Mouse (Mus musculus) hindbrain, embryonic 15.5 days (tissue): ENCODE measurements around the gene Sppl3. TPM values are rescaled to one million over a fixed set of nuclear protein-coding genes. Genes with fewer than 3 reads are reported as not detected.
"Not testable (repeated sequence)": the region's sequence is repeated elsewhere in the genome, so short reads cannot be mapped to it uniquely, and the experiment has no call there.

Experiments
- ATAC-seq: fragments of 200-750 bp; cut with Nextera tagmentation; 2 replicates; pipeline ENCODE4 v1.8.0; 2017; ENCODE audit warnings: low read depth, moderate number of reproducible peaks, moderate TSS enrichment; ENCODE audit not compliant: low FRiP score
- H3K27ac ChIP-seq: fragments of 300-500 bp; sonication (generic); replicated peaks from 2 replicates; pipeline ENCODE4 v1.5.1; 2015; ENCODE audit warnings: mild to moderate bottlenecking, inconsistent platforms
- H3K27me3 ChIP-seq: fragments of 300-500 bp; sonication (generic); 2 replicates; pipeline ENCODE4 v1.6.1; 2015; ENCODE audit warnings: control low read depth, inconsistent platforms
- H3K36me3 ChIP-seq: fragments of 300-500 bp; sonication (generic); 2 replicates; pipeline ENCODE4 v1.6.1; 2015; ENCODE audit warnings: control low read depth, inconsistent platforms
- H3K4me1 ChIP-seq: fragments of 300-500 bp; sonication (generic); replicated peaks from 2 replicates; pipeline ENCODE4 v1.6.1; 2015; ENCODE audit warnings: control low read depth, inconsistent platforms
- H3K4me2 ChIP-seq: fragments of 300-500 bp; sonication (generic); 2 replicates; pipeline ENCODE4 v1.6.1; 2015; ENCODE audit warnings: moderate library complexity, mild to moderate bottlenecking, inconsistent platforms
- H3K4me3 ChIP-seq: fragments of 300-500 bp; sonication (generic); 2 replicates; pipeline ENCODE4 v1.5.1; 2015; ENCODE audit warnings: mild to moderate bottlenecking, inconsistent platforms
- H3K9ac ChIP-seq: fragments of 300-500 bp; sonication (generic); 2 replicates; pipeline ENCODE4 v1.6.1; 2015; ENCODE audit warnings: inconsistent platforms
- H3K9me3 ChIP-seq: fragments of 300-500 bp; sonication (generic); 2 replicates; pipeline ENCODE4 v1.6.1; 2016; ENCODE audit warnings: control low read depth, inconsistent platforms
- WGBS: fragments of 180-500 bp; shearing (Covaris S2); methylation state at CpG from one replicate; pipeline ENCODE4 v1.1.7; 2015; 5-methylcytosine and 5-hydroxymethylcytosine counted together
- polyA plus RNA-seq: library from polyadenylated mRNA; unstranded; fragments of >200 nt; fragmentation: Nextera tagmentation; extraction: Ambion mirVana; gene quantifications from 2 replicates; pipeline ENCODE4 v1.2.1, GENCODE M21; 2015

Sppl3 gene
- polyA plus RNA-seq, 1 experiment from 2014 or later: 46.1 TPM

- Histone ChIP-seq H3K27me3 (no peaks in the 10 kb centered on the region), H3K9me3 (no peaks in the 10 kb centered on the region), H3K36me3 (peaks cover 5% of the 10 kb centered on the region; the same call in 1 of the 2 replicates), H3K4me3 (no peak overlapping the region), H3K4me2 (no peak overlapping the region), H3K9ac (no peak overlapping the region), H3K4me1 (peaks cover 12% of the 10 kb centered on the region; the same call in 1 of the 2 replicates), H3K27ac (no peak overlapping the region)
- 95% methylated on average over 11 of the region's 11 CpGs for WGBS
- no peak for ATAC-seq
These were observed 57.9 kb downstream of the Sppl3 start for GRCm38 (mm10) chr5:115068671-115069421.

GRCm38 (mm10) chr5:115069611-115070010 lies 58.7 kb downstream of the Sppl3 start:
- 88% methylated on average over 3 of the region's 3 CpGs for WGBS

GRCm38 (mm10) chr5:115070457-115070856 lies 59.5 kb downstream of the Sppl3 start:
- no peak overlapping the region for H3K4me3 ChIP-seq
- WGBS: 100% methylated on average over 2 of the region's 2 CpGs
- H3K9me3 ChIP-seq: no peaks in the 10 kb centered on the region
- no peaks in the 10 kb centered on the region for H3K27me3 ChIP-seq
- no peak overlapping the region for H3K27ac ChIP-seq
- H3K36me3 ChIP-seq: peaks cover 4% of the 10 kb centered on the region; the same call in 1 of the 2 replicates
- peaks cover 12% of the 10 kb centered on the region; the same call in 1 of the 2 replicates for H3K4me1 ChIP-seq
- ATAC-seq: no peak
- H3K4me2 ChIP-seq: no peak overlapping the region
- no peak overlapping the region for H3K9ac ChIP-seq

More at GRCm38 (mm10) chr5:115069611-115070010, 58.7 kb downstream of the Sppl3 start:
- H3K4me2 ChIP-seq: no peak overlapping the region
- H3K9me3 ChIP-seq: no peaks in the 10 kb centered on the region
- no peak overlapping the region for H3K4me3 ChIP-seq
- ATAC-seq: no peak
- no peak overlapping the region for H3K27ac ChIP-seq
- H3K9ac ChIP-seq: no peak overlapping the region
- H3K36me3 ChIP-seq: no peaks in the 10 kb centered on the region
- H3K27me3 ChIP-seq: no peaks in the 10 kb centered on the region
- peaks cover 12% of the 10 kb centered on the region; the same call in 1 of the 2 replicates for H3K4me1 ChIP-seq

GRCm38 (mm10) chr5:115071096-115071901 lies 60.4 kb downstream of the Sppl3 start:
- Histone ChIP-seq H3K36me3 (peaks cover 4% of the 10 kb centered on the region; the same call in 1 of the 2 replicates), H3K4me2 (no peak overlapping the region), H3K27ac (no peak overlapping the region), H3K9me3 (no peaks in the 10 kb centered on the region), H3K27me3 (no peaks in the 10 kb centered on the region), H3K4me1 (peaks cover 12% of the 10 kb centered on the region; the same call in 1 of the 2 replicates), H3K4me3 (no peak overlapping the region), H3K9ac (no peak overlapping the region)
- WGBS: 89% methylated on average over 11 of the region's 11 CpGs
- ATAC-seq: no peak

- WGBS: 88% methylated on average over 7 of the region's 7 CpGs
- no peak overlapping the region for H3K4me3 ChIP-seq
- H3K4me1 ChIP-seq: peaks cover 12% of the 10 kb centered on the region; the same call in 1 of the 2 replicates
- no peak for ATAC-seq
- no peak overlapping the region for H3K4me2 ChIP-seq
- H3K9ac ChIP-seq: no peak overlapping the region
- no peaks in the 10 kb centered on the region for H3K9me3 ChIP-seq
- peaks cover 4% of the 10 kb centered on the region; the same call in 1 of the 2 replicates for H3K36me3 ChIP-seq
- H3K27ac ChIP-seq: no peak overlapping the region
- H3K27me3 ChIP-seq: no peaks in the 10 kb centered on the region
These were observed 61.2 kb downstream of the Sppl3 start for GRCm38 (mm10) chr5:115072143-115072542.

- H3K4me3 ChIP-seq, ATAC-seq, H3K36me3 ChIP-seq, H3K9ac ChIP-seq, H3K27me3 ChIP-seq, H3K27ac ChIP-seq, H3K4me2 ChIP-seq, H3K9me3 ChIP-seq: not testable (repeated sequence)
- H3K4me1 ChIP-seq: 0 out of 2 replicates have a peak, but pooled peaks cover 12% of the 10 kb centered on the region
- WGBS: 70% methylated on average over 8 of the region's 8 CpGs
These were observed 62.4 kb downstream of the Sppl3 start for GRCm38 (mm10) chr5:115073306-115073705.

GRCm38 (mm10) chr5:115074749-115075148 lies 63.8 kb downstream of the Sppl3 start:
- no peak overlapping the region for H3K9ac ChIP-seq
- H3K4me2 ChIP-seq: no peak overlapping the region
- no peaks in the 10 kb centered on the region for H3K9me3 ChIP-seq
- no peaks in the 10 kb centered on the region for H3K27me3 ChIP-seq
- H3K36me3 ChIP-seq: peaks cover 4% of the 10 kb centered on the region; the same call in 1 of the 2 replicates
- H3K27ac ChIP-seq: no peak overlapping the region
- H3K4me3 ChIP-seq: no peak overlapping the region
- no peak for ATAC-seq
- H3K4me1 ChIP-seq: 0 out of 2 replicates have a peak, but pooled peaks cover 9% of the 10 kb centered on the region
- 94% methylated on average over 4 of the region's 4 CpGs for WGBS

- Histone ChIP-seq H3K4me1 (0 out of 2 replicates have a peak, but pooled peaks cover 6% of the 10 kb centered on the region), H3K4me2 (no peak overlapping the region), H3K27ac (no peak overlapping the region), H3K36me3 (peaks cover 5% of the 10 kb centered on the region; the same call in 1 of the 2 replicates), H3K9ac (no peak overlapping the region), H3K9me3 (no peaks in the 10 kb centered on the region), H3K27me3 (no peaks in the 10 kb centered on the region), H3K4me3 (no peak overlapping the region)
- no peak for ATAC-seq
- WGBS: 62% methylated on average over 5 of the region's 5 CpGs
These were observed 65.4 kb downstream of the Sppl3 start for GRCm38 (mm10) chr5:115076144-115076901.

- Histone ChIP-seq H3K4me3 (no peak overlapping the region), H3K36me3 (peaks cover 36% of the 10 kb centered on the region), H3K9me3 (no peaks in the 10 kb centered on the region), H3K9ac (no peak overlapping the region), H3K4me2 (no peak overlapping the region), H3K27ac (no peak overlapping the region), H3K27me3 (no peaks in the 10 kb centered on the region), H3K4me1 (no peaks in the 10 kb centered on the region)
- no peak for ATAC-seq
- WGBS: 88% methylated on average over 5 of the region's 5 CpGs
These were observed 70.7 kb downstream of the Sppl3 start for GRCm38 (mm10) chr5:115081636-115082035.

- no peak overlapping the region for H3K4me2 ChIP-seq
- H3K4me1 ChIP-seq: no peaks in the 10 kb centered on the region
- no peak overlapping the region for H3K9ac ChIP-seq
- no peak overlapping the region for H3K4me3 ChIP-seq
- WGBS: 88% methylated on average over 6 of the region's 6 CpGs
- ATAC-seq: no peak
- peaks cover 53% of the 10 kb centered on the region for H3K36me3 ChIP-seq
- no peak overlapping the region for H3K27ac ChIP-seq
- H3K27me3 ChIP-seq: no peaks in the 10 kb centered on the region
- no peaks in the 10 kb centered on the region for H3K9me3 ChIP-seq
These were observed 72.6 kb downstream of the Sppl3 start for GRCm38 (mm10) chr5:115083492-115083891.

- Histone ChIP-seq H3K4me3 (no peak overlapping the region), H3K36me3 (peaks cover 73% of the 10 kb centered on the region), H3K27me3 (no peaks in the 10 kb centered on the region), H3K4me1 (no peaks in the 10 kb centered on the region), H3K4me2 (no peak overlapping the region), H3K27ac (no peak overlapping the region), H3K9me3 (no peaks in the 10 kb centered on the region), H3K9ac (no peak overlapping the region)
- 95% methylated on average over 2 of the region's 2 CpGs for WGBS
- ATAC-seq: no peak
These were observed 74.7 kb downstream of the Sppl3 start for GRCm38 (mm10) chr5:115085675-115086074.
